Mouse (Mus musculus): ENCODE data around the gene Unc45b.

DNA sequence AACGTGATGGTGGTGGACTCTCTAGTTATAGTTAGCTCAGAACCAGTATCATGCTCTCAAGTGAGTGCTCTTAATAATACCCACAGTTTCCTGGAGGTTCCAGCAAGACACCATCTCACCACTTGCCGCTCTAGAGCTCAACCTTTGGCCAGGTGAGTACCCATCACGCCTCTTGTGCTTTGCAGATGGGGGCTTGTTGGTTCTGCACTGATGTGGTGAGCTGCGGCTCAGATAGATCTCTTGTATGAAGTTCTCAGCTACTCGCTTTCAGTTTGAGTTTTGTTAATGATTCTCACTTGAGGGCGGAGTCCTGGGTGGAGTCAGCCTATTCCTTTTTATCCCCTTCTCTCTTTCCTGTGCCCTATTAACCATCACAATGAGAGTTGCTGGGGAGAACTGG, 44.3 kb downstream of the Unc45b start:
- TF ChIP-seq POLR2A (IDR thresholded peaks at IDR 0.05; ENCODE audit: borderline replicate concordance, low read depth, low read length), result no peak
- no peak for TF ChIP-seq CTCF (IDR thresholded peaks at IDR 0.05; ENCODE audit: low read depth, low read length)

Measured in bone marrow macrophage, adult 2 months (primary cell).